Mouse (Mus musculus) gastrocnemius, postnatal 14 days (tissue): ENCODE data around the gene Unk. TPM values are rescaled to one million over a fixed set of nuclear protein-coding genes. Genes with fewer than 3 reads are reported as not detected.

Experiments used
- total RNA-seq, 2 experiments: library from RNA; stranded (reverse); gene quantifications; 2 replicates each; pipeline ENCODE4 v1.2.3; 2021

Gene Unk
- total RNA-seq, 2 experiments from 2014 or later, result 7.3 to 7.7 TPM

Other genes with a start within 250 kb of the Unk start
- 10 to 100 TPM; 18.4 to 20.1 TPM for gene Caskin2, start 216.7 kb upstream of the Unk start, total RNA-seq
- 1 to 10 TPM; 5.8 to 7.8 TPM for gene Tsen54, start 215.6 kb upstream of the Unk start, total RNA-seq
- gene Llgl2, start 206.3 kb upstream of the Unk start, total RNA-seq, result 10 to 100 TPM; 11.2 to 11.5 TPM
- under 1 TPM in 1 of 2 experiments, not detected in 1; 0.09 TPM for gene Myo15b, start 171.9 kb upstream of the Unk start, total RNA-seq
- 1 to 10 TPM; 2.2 to 2.4 TPM for gene Smim5, start 130.4 kb upstream of the Unk start, total RNA-seq
- gene Smim6, start 118.3 kb upstream of the Unk start, total RNA-seq, result not detected
- 10 to 100 TPM; 13.1 to 15.2 TPM for gene Sap30bp, start 97.0 kb upstream of the Unk start, total RNA-seq
- 1 to 10 TPM; 5.7 to 6.3 TPM for gene Recql5, start 96.8 kb upstream of the Unk start, total RNA-seq
- gene Itgb4, start 55.6 kb upstream of the Unk start, total RNA-seq, result 1 to 10 TPM; 1.9 to 6.7 TPM
- gene Galk1, start 17.6 kb upstream of the Unk start, total RNA-seq, result 10 to 100 TPM in 1 of 2 experiments, 1 to 10 TPM in 1; 7.2 to 11.3 TPM
- gene H3f3b, start 2.4 kb upstream of the Unk start, total RNA-seq, result 100 to 1,000 TPM; 132 to 170 TPM
- gene Unc13d, start 47.6 kb downstream of the Unk start, total RNA-seq, result under 1 TPM; 0.31 to 0.33 TPM
- 10 to 100 TPM; 61.6 to 65.3 TPM for gene Wbp2, start 56.7 kb downstream of the Unk start, total RNA-seq
- gene Trim47, start 96.9 kb downstream of the Unk start, total RNA-seq, result 10 to 100 TPM; 21.2 to 21.3 TPM
- gene Trim65, start 100.8 kb downstream of the Unk start, total RNA-seq, result 1 to 10 TPM; 3.3 to 3.5 TPM
- gene Mrpl38, start 108.5 kb downstream of the Unk start, total RNA-seq, result 10 to 100 TPM; 41.8 to 49.5 TPM
- 10 to 100 TPM in 1 of 2 experiments, 1 to 10 TPM in 1; 9.1 to 11.6 TPM for gene Fbf1, start 137.8 kb downstream of the Unk start, total RNA-seq
- gene Ten1, start 168.5 kb downstream of the Unk start, total RNA-seq, result 10 to 100 TPM; 26.9 to 31.6 TPM
- 10 to 100 TPM; 43.3 to 49.3 TPM for gene Acox1, start 168.7 kb downstream of the Unk start, total RNA-seq
- under 1 TPM; 0.09 to 0.14 TPM for gene Evpl, start 207.8 kb downstream of the Unk start, total RNA-seq
- gene Srp68, start 243.9 kb downstream of the Unk start, total RNA-seq, result 10 to 100 TPM; 68.5 to 69.5 TPM